Mouse (Mus musculus): Measurements from ENCODE around the gene Rasal1.

Rasal1 gene

GRCm38 (mm10) chr5:120648569-120649373 is at the start of gene Rasal1:
Gene Rasal1 (plus strand): TSS chr5:120648812.
- peak in 1 of 2 experiments; percentile 15 for DNase-seq (ENCODE audit: low spot score in 2 of 2)

DNA sequence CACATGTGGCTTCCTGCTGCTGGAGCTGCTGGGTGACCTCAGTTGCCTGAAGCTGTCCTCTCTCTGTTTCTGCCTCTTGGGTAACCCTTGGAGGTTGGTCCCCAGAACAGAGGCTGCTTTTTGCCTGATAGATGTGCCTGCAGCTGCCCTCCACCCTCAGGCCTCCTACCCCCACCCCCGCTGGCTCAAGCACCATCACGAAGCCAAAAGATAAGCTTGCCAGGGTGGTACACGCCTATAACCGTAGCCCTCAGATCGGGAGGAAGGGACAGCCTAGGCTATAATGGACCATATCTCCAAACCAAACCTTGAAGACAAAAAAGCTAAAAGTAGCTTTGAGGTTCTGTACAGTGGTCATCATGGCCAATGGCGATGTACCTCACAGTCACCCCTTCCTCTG is 49.0 kb upstream of the Rasal1 start:
- DNase-seq (ENCODE audit: low spot score in 2 of 2) = no peak

DNA sequence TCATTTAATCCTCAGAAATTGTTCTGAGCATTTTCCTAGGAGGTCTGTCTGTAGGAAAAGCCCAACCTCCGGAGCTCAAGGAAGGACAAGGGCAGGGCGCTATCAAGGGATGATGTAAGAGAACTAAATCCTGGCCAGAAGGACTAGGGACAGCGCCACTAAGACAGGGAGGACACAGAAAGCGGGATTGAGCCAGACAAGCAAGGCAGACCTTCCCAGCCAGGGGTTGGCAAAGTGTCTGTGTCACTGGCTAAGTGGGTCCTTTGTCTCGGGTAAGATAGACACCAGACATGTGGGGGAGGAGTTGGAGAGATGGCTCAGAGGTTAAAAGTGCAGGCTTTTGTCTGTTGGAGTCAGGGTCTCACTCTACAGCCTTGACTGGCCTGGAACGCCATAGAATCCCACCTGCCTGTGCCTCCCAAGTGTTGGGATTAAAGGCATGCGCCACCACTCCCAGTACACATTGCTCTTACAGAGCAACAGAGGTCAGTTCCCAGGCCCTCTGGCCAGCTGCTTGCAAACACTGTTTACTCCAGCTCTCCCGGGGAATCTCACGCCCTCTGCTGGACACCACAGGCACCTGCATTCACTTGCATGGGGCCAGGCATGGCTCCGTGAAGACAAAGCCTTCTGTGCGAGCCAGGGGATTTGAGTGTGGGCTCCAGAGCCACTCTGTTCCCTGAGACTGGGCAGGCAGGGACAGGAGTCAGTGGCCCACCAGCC is 47.5 kb upstream of the Rasal1 start:
- no peak for DNase-seq (ENCODE audit: low spot score in 2 of 2)

DNA sequence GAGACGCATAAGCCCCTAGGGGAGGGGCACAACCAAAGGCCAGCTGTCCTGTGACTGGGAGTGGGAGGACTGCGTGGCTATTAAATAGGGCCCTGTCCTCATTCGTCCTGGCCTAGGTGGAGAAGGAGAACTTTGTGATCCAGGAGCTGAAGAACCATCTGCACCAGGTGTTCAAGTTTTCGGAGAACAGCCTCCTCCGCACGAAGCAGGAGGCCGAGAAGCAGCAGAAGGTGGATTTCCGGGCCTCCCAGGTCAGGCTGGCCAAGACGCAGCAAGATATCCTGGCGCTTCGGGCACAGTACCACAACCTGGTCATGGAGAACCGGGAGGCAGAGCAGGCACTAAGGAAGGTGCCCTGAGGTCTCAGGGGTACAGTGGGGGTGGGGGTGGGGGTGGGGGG is 46.4 kb upstream of the Rasal1 start:
- DNase-seq (ENCODE audit: low spot score in 2 of 2) = no peak

- no peak for DNase-seq (ENCODE audit: low spot score in 2 of 2)
Measured at GRCm38 (mm10) chr5:120603515-120603914, 45.1 kb upstream of the Rasal1 start.

DNA sequence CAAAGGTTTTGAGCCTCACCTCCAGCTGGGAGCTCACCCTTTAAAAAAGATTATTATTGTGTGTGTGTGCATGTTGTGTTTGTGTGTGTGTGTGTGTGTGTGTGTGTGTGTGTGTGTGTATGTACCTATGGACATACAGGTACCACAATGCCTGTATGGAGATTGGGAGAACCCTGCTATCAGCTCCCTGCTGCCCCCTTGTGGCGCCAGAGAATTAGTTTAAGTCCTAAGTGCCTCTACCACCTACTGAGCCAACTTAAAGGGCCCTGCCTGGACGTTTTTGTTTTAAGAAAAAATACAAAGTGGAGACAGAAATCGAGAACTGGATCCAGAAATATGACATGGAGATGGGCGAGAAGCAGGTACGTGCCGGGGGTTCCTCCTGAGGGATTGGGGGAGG is 43.8 kb upstream of the Rasal1 start:
- DNase-seq (ENCODE audit: low spot score in 2 of 2) = peak; percentile 65 to 69

- DNase-seq (ENCODE audit: low spot score in 2 of 2) = no peak
Measured at GRCm38 (mm10) chr5:120605241-120605661, 43.4 kb upstream of the Rasal1 start.

DNA sequence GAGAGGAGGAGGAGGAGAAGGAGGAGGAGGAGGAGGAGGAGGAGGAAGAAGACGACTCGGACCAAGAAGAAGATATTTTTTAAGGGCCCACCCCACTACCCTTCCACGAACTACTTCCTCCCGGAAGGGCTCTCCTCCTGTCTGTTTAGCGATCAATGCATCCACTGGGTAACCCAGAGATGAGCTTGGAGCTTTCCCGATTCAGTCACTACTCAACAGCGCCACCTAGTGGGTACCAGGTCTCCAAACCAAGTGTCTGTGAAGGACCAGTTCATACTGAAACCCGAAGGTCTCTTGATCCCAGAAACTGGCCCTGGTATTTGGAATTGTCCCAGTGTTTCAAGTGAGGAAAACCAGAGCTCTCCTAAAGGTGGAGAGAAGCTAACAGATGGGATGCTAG is 42.9 kb upstream of the Rasal1 start:
- DNase-seq (ENCODE audit: low spot score in 2 of 2) = peak; percentile 65 to 80

DNA sequence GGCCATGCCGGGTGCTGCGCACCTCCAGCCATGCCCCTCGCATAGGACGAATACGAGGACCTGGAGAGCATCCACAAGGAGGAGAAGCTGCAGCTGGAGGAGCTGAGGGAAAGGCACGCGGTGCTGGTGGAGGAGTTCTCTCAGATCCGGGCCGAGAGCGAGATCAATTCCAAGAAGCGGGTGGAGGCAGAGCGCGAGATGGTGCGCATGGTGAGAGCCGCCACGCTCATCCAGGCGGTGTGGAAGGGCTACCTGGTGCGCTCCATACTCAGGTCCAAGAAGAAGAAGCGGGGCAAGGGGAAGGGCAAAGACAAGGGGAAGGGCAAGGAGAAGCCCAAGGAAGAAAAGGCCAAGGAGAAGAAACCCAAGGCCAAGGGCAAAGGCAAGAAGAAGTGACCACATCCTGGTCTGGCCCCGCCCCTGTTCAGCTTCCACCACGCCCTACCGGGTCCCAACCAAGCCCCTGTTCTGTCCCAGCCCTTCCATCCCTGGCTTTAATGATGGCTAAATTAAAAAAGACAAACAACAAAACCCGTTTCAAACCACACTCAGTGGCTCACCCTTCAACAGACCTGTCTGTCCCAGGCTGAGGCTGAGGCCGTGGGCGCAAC is 41.9 kb upstream of the Rasal1 start:
- DNase-seq (ENCODE audit: low spot score in 2 of 2) = no peak

DNA sequence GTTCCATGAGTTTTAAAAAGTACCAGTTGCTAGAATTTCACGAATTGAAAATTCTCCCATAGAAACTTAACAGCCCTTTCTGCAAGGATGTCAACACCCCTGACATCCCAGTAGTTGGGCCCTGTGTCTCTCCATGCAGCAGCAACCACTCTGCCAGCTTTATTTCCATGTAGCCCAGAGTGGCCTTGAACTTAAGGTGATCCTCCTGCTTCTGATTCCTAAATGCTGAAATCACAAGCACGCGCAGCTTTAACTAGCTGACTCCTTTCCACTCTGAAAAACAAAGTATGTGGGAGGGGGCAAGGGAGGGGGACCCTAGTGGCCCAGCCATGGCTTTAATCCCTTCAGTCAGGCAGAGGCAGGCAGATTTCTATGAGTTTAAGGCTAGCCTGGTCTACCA is 41.3 kb upstream of the Rasal1 start:
- DNase-seq (ENCODE audit: low spot score in 2 of 2) = no peak

GRCm38 (mm10) chr5:120609246-120609775 is 39.3 kb upstream of the Rasal1 start:
- DNase-seq (ENCODE audit: low spot score in 2 of 2) = no peak

DNA sequence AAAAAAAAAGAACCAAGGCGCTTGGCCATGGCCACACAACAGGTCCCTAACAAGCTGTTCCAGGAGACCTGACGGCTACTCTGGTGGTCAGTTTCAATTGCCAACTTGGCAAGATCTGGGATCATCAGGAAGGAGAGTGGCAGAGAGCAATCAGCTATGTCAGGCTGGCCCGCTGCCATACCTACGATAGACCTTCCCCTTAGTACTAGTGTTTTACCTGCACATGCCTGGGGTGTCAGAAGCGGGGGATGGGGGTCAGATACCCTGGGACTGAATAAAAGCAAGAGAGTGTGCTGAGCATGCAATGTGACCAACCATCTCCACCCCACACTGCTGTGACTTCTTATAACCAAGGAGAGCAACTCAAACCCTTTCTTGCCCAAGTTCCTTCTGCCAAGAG is 37.7 kb upstream of the Rasal1 start:
- DNase-seq (ENCODE audit: low spot score in 2 of 2) = no peak

DNA sequence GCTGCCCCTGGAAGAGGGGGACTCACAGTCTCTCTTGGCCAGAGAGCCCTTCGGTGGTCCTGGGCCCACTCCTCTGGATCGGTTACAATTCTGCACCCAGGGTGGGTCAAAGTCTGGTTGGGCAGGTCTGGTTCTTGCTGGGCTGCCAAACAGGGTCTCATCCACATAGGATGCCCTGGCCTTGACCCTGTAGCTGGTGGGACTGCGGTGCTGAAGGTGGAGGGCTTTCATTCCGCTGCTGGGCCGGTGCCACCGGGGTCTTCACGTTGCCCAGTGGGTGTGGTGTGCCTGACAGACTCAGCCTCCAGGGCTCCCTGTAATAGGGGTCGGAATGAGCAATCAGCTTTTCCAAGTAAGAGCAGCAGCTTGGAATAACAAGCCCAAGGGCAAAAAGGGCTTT is 37.2 kb upstream of the Rasal1 start:
- DNase-seq (ENCODE audit: low spot score in 2 of 2) = no peak

DNA sequence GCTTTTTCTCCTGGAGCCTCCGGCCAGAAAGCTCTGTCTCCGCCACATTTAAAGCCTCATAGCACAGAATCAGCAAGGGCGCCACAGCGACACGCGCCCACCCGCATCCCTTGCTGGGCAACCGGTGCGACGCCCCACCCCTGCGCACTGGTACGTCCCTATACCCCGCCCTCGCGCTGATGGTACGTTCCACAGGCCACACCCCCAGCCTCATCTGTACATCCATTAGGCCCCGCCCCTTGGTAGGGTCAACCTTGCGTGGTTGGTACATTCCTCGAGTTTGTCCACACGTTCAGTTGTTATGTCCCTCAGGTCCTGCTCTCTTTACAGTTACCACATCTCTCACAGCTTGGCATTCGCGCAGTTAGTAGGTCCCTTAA is 36.2 kb upstream of the Rasal1 start, which contains the start of the genes Rita1 and Ddx54:
TSS of gene Rita1 (minus strand) at position 148 of the 380 bp plus-strand sequence.
TSS of gene Ddx54 (plus strand) at position 298 of the 380 bp plus-strand sequence.
- DNase-seq (ENCODE audit: low spot score in 2 of 2) = peak; percentile 92 to 99

DNA sequence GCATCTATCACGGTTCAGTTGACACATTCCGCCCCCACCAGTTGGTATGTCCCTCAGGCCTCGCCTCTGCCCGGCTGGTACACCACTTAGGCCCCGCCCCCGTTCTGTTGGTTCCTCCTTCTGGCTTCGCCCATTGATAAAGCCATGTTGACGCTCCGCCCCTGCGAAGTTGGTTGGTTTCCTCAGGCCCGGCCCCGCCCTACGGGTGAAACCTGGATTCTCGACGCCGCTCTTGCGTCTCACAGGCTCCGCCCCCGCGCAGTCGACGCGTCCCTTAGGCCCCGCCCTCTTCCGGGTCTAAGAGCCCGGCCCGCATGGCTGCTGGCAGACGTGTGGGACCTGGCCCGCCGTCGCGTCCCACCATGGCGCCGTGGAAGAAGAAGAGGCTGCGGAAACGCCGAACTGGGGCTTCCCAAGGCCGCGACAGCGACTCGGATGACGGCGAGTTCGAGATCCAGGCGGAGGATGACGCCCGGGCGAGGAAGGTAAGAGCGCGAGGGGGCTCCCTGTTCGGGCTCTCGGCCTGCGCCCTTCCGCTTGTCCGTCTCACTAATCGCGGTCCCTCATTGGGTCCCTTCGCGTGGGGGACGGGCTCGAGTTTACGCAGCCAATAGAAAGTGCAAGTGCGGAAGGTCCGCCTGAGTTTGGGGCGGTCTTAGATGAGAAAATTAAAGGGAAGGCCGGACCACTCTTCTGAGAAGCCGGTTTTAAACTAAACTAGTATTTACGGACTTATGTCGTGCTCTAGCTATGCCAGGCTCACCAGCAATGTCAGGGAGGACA is 35.6 kb upstream of the Rasal1 start:
- peak; percentile 99 to 100 for DNase-seq (ENCODE audit: low spot score in 2 of 2)

DNA sequence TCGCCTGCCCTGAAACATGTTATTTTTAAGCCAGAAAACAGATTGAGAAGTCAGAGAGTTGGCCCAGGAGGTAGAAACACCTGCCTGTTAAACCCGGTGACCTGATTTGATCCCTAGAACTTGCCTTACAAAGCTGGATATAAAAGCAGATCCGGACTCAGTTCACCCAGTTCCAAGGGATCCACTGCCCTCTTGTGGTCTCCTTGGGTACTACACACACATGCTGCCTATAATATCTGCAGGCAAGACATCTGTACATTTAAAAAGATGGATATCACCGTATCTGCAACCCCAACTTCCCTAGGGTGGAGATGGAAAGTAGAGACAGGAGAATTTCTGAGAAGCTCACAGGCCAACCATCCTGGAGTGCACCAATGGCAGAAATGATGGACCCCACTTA is 32.7 kb upstream of the Rasal1 start:
- no peak for DNase-seq (ENCODE audit: low spot score in 2 of 2)

GRCm38 (mm10) chr5:120618778-120619177 is 29.8 kb upstream of the Rasal1 start:
- no peak for DNase-seq (ENCODE audit: low spot score in 2 of 2)

- peak in 1 of 2 experiments; percentile 35 for DNase-seq (ENCODE audit: low spot score in 2 of 2)
Measured at GRCm38 (mm10) chr5:120619201-120619600, 29.4 kb upstream of the Rasal1 start.

GRCm38 (mm10) chr5:120620375-120621077 is 28.1 kb upstream of the Rasal1 start:
- peak; percentile 50 to 65 for DNase-seq (ENCODE audit: low spot score in 2 of 2)

DNA sequence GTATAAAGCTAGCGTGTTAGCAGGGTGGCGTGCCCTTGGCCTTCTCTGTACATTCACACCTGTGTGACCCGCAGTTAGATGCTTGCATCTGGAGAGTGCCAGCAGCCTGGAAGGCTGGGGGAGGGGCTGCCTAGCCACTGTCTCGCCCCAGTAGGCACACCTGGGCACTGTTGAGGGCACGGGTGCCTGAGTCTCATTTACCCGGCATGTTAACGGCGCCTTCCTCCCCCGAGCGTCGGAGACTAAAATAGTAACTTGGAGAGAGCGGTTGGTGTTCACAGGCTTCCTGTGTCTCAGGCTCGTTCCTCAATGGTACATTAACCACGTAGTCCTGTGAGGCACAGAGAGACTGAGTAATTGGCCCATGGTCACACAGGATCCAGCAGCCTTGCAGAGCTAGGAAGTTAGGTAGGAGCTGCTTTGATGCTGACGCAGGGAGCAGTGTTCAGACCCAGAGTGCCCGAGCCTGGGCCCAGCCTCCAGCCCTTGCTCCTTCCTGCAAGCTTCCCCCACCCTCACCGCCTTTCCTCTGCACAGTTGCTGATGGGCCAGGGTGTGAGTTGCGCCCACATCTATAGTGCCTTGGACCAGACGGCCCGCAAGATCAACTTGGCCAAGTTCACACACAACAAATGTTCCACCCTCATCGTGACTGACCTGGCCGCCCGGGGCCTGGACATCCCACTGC is 27.4 kb upstream of the Rasal1 start:
- DNase-seq (ENCODE audit: low spot score in 2 of 2) = no peak
